Mouse (Mus musculus): ENCODE data around the gene Gltpd2.

- TF ChIP-seq CTCF (IDR thresholded peaks at IDR 0.05; ENCODE audit: insufficient read depth, low read length): no peak
- no peak for TF ChIP-seq POLR2A (IDR thresholded peaks at IDR 0.05; ENCODE audit: borderline replicate concordance, extremely low read depth, low read depth, low read length)
Measured at GRCm38 (mm10) chr11:70518436-70518835, 560 bp upstream of the Gltpd2 start.

Data from lung, adult 2 months (tissue).